Mouse (Mus musculus) thymus, postnatal 36 days (tissue): ENCODE results near the gene Fam196b.

Experiments used
- DNase-seq, 2 experiments: peaks; one replicate each; pipeline ENCODE4 v3.0.0; 2022; ENCODE audit warnings: mixed read lengths in 2 of 2

The Fam196b gene

DNA sequence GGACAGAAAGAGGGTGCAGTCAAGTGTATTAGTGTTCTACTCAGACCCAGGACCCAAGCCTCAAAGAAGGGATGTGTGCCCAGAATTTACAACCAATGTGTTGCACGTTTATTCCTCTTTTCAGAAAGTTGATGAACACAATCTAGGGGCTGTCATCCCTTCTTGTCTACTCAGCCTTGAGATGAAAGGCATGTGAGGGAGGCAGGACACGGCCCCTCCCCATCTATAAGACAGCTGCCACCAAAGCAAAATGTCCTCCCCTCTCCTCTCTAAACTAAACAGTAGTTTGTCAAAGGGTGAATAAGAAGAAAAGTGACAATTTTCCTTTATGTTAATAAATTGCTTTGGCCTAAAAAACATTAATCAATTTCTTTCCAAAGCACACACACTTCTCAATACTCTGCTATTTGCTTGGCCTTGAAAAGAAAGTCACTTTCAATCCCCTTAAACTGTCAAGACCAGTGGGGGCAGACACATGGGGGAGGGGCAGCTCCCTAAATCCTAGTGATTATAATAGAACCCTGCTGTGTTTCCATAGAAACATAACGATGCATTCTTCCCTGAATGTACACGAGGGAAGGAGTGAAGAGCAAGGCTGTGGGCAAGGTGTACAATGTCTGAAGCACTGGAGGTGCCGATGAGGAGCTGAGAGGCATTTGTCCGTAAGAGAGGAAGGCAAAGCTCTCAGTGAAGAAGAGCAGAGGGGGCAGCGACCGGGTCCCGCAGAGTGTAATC, 101.4 kb downstream of the Fam196b start:
- DNase-seq: no peak

DNA sequence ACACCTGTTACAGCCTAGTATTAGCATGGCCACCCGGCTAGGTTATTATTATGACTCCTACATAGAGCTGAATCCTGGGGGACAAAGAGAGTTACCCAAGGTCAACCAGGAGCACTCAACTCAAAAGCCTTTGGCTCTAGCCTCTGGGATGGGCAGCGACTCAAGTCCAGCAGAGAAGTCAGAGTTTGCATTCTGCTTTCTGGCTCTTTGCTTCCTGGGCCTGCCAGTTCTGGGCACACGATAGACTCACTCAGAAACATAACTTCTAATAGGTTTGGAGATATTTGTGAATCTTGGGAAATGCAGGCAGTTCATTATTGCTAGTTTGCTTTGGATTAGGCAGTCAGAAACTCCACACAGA, 102.0 kb downstream of the Fam196b start:
- DNase-seq: no peak

DNA sequence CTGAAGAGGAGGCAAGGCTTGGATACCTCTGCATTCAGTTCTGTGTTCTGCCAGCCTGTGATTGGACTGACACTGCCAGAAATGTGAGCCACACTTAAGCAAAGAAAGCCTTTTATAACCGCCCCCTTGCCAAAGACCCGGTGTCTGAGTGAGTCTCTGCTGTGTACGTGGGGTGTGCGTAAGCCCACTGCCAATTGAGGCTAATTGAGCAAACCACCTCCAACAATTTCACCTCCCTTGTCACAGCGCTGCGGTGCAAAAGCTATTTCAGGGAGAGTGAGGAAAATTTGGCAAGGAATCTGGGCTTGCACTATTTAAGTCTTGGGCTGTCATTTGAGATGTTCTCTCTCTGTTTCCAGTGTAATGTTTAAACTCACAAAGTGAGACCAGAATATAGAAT, 106.4 kb downstream of the Fam196b start:
- no peak for DNase-seq

DNA sequence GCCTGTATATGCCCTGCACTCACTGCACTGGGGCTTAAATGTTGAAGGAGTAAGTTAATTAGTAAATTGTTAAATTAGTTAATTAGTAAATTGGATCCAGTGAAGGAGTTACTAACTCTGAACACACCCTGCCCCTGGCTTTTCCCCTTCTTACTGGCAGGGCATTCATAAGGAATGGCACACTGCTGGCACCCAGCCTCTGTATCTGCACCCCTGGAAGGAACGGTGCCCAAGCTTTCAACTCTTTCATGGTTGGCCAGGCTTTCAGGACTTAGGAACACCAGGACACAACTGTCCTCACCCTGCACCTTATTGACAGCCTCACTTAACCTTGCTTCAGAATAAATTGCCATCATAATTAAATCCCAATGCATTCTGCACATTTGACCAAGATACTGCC, 109.9 kb downstream of the Fam196b start:
- DNase-seq: no peak

DNA sequence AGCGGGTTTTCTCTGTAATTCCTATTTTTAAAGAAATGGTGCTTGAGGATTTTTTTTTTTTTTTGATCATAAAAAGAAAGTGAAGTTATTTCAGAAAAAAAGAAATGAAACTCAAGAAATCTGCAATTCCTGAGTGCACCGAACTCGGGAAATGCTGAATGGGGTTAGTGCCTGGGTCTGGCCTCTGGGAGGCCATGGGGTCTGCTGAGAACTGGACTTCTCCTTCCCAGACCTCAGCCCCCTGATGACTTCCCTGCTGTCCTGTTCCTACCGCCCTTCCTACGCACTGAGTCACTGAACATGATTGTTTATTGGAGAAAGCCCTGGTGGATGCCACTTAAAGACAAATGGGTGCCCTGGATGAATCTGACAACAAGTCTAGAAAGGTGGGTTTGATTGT, 112.6 kb downstream of the Fam196b start:
- DNase-seq: no peak

DNA sequence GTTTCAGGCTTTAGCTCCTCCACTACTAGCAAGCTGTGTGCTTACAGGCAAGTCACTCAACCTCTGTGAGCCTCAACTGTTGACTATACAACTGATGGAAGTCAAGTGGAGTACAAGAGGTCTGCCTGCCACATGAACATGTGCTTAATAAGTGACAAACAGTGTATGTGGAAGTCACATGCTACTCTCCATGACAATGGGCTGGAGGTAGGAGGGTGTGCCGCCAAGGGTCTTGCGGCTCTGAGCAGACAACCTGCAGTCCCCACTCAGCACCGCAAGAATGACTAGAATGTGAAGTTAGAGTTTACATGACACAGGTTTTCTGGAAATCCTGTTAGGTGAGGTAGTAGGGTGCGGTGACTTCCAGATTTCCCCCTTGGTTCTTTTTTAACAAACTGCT, 116.3 kb downstream of the Fam196b start:
- no peak for DNase-seq

DNA sequence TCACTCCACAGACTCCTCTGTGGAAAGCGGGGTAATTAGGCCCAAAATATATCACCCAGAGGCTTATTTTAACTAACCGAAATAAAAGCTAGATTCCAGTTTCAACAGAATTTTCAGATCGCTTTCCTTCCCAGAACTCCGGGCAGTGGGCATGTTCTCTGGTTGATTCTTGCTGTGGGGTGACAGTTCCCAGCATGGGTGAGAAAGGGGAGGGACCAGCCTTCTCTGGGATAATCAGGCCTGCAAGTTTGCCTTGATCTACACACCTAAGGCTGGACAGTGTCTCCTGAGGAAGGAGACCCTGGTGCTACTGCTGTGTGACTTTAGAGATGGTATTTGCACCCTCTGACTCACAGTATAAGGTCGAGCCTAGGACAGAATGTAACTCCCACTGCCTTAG, 116.7 kb downstream of the Fam196b start:
- no peak for DNase-seq

DNA sequence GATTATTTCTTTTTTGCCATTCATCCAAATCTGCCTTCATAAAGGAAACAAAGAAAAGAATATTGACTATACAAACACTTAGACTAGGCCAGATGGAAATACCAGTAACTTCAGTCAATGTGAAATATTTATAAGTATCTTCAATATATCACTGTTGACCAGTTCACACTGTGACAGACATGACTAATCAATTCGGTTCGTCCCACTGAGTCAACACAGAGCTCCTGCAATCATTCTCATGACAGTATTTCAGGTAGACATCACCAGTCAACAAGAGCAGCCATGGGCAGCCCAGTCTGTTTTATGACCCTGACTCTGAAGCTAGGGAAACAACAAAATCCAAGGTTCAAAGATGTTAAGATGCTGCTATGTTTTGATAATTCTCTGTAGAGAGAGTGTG, 117.4 kb downstream of the Fam196b start:
- DNase-seq: no peak

DNA sequence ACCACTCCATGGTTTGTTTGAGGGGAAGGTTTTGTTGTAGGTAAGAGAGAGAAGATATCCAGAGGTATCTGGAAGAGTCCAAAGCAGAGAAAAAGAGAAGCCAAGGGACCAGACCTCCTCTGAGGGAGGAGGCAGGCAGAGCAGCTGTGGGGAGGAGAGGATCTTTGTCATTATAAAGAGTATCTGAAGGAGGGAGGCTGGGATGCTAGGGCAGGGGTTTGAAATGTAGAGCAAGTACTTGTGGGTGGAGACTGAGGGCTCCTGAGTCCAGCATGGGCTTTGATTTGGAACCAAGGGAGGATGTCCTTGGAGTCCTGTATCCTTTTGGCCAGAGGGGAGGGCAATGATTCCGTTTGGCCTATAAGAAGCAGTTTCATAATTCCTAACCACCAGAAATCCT, 122.8 kb downstream of the Fam196b start:
- no peak for DNase-seq

DNA sequence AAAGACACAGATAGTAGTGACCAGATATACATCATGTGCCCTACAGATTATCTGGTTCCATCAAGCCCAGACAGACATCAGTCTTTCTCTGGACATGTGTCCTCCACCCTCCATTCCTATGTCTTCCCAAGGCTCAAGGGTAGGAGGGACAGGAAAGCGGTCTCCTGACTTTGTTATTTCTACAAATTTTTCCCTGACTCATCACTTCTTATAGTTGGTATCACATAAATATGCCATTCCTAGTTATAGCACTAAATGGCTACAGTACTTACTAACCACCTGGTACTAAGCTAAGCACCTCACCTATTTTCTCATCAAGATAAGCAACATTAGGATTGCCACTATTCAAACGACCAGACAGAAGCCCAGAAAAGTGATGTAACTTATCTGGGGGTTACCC, 123.8 kb downstream of the Fam196b start:
- no peak for DNase-seq

DNA sequence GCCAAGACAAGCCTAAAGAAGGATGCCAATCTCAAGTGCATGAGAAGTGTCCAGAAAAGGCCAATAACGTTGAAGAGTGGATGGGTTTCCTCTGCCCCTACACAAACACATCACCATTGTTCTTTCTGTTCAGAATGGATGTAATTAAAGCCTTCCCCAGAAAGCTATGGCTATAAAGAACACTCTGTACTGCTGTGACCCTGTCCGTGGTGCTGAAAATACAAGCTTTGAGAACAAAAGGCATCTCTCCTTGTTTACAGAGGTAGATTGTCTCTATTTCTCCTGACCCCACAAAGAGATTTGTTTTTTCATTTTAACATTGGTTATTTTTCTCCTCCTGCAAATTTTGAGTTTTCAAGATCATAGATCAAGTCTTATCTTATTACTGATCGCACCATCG, 133.3 kb downstream of the Fam196b start:
- DNase-seq: peak; percentile 6 to 9

DNA sequence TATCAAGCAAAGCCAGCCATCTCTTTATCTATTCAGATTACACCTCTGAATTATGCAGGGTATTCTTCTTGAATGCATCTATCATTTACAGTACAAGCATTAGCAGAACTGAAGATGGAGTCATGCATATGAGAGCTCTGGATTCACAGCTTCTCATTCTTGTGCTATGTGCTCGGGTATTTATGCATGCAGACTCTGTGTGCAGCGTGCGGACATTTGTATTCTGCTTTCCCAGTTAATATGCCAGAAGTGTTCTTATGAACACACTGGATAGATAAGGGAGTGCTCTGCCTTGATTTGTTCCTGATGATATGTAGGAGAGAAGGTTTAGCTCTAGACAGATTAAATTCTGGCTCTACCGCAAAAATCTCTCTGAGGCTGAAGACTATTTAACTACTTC, 135.3 kb downstream of the Fam196b start:
- no peak for DNase-seq

DNA sequence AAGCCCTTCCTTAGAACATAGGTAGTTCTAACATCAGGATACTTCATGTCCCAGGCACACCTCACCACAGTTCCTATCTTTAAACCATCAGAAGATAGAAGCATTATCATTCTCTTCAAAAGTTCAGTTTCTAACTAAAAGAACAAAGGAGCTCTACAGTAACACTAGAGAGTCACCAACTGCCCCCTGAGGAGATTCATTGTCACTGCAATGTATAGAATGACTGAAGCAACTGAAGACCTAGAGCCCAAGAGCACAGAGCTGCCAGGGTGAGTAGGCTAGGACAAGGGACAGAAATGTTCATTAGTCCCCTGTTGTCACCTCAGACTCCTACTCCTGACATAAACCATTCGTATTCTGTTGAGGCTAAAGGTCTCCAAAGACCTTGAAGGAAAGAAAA, 152.4 kb downstream of the Fam196b start:
- DNase-seq: no peak

DNA sequence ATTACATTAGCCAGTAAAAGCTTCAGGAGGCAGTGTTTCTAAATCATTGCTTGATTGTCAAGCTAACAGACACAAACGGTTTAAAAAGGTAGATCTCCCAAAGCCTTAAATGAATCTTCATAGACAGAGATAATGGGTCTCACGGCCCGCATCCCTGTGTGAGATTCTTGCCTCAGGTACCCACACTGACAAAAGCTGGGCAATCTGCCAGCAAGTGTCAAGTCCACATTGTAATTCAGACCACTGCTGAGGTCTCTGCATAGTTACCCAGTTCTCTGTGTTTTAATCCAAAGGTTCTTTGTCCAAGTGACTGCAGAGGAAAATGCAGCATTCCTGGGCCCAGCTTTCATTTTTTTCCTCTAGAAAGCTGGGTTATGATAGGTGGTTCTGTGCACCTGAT, 153.9 kb downstream of the Fam196b start:
- no peak for DNase-seq

DNA sequence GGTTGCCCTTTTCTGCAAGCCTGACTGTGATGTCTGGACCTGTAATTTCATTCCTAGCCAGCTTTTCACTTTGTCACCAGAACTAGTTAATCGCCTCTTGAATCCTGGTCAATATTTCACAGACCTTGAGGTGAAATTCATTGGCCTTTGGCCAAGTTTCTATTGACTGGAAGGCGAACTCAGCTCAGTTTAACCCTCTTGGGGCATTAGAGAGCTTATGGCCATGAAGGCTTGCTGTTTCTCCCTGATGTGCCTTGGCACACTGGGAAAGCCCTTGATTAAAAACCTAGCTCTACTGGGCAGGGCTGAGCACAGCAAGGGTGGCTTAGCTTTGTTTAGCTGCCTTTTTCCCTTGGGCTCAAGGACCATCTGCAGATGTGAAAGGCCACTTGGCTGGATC, 155.2 kb downstream of the Fam196b start:
- DNase-seq: no peak
